Mouse (Mus musculus) embryonic facial prominence, embryonic 13.5 days (tissue): ENCODE results near the gene Med16. TPM values are rescaled to one million over a fixed set of nuclear protein-coding genes. Genes with fewer than 3 reads are reported as not detected.

Source experiments
- ATAC-seq: fragments of 200-750 bp; cut with Nextera tagmentation; 2 replicates; pipeline ENCODE4 v1.8.0; 2017; ENCODE audit warnings: low read depth; ENCODE audit not compliant: insufficient number of reproducible peaks, insufficient read depth, low FRiP score, low TSS enrichment
- H3K27ac ChIP-seq: fragments of 300-500 bp; sonication (generic); 2 replicates; pipeline ENCODE4 v1.5.1; 2015; ENCODE audit warnings: moderate library complexity, mild to moderate bottlenecking, inconsistent platforms
- H3K27me3 ChIP-seq: fragments of 300-500 bp; sonication (generic); 2 replicates; pipeline ENCODE4 v1.6.1; 2015; ENCODE audit warnings: mild to moderate bottlenecking, inconsistent platforms
- H3K36me3 ChIP-seq: fragments of 300-500 bp; sonication (generic); 2 replicates; pipeline ENCODE4 v1.6.1; 2015; ENCODE audit warnings: mild to moderate bottlenecking, inconsistent platforms
- H3K4me1 ChIP-seq: fragments of 300-500 bp; sonication (generic); 2 replicates; pipeline ENCODE4 v1.6.1; 2015; ENCODE audit warnings: inconsistent platforms
- H3K4me2 ChIP-seq: fragments of 300-500 bp; sonication (generic); 2 replicates; pipeline ENCODE4 v1.6.1; 2015; ENCODE audit warnings: moderate library complexity, mild to moderate bottlenecking, inconsistent platforms
- H3K4me3 ChIP-seq: fragments of 300-500 bp; sonication (generic); 2 replicates; pipeline ENCODE4 v1.5.1; 2015; ENCODE audit warnings: mild to moderate bottlenecking, inconsistent platforms
- H3K9ac ChIP-seq: fragments of 300-500 bp; sonication (generic); 2 replicates; pipeline ENCODE4 v1.6.1; 2015; ENCODE audit warnings: mild to moderate bottlenecking, inconsistent platforms
- H3K9me3 ChIP-seq: fragments of 300-500 bp; sonication (generic); 2 replicates; pipeline ENCODE4 v1.6.1; 2016; ENCODE audit warnings: inconsistent platforms
- WGBS: fragments of 180-500 bp; shearing (Covaris S2); methylation state at CpG from one replicate; pipeline ENCODE4 v1.1.7; 2015; ENCODE audit warnings: mixed read lengths; 5-methylcytosine and 5-hydroxymethylcytosine counted together
- polyA plus RNA-seq: library from polyadenylated mRNA; unstranded; fragments of >200 nt; fragmentation: Nextera tagmentation; extraction: Ambion mirVana; gene quantifications from 2 replicates; pipeline ENCODE4 v1.2.1, GENCODE M21; 2015

Gene Med16
- polyA plus RNA-seq, 1 experiment from 2014 or later: 49.3 TPM

GRCm38 (mm10) chr10:79931797-79932196 is 23.1 kb upstream of the Med16 start:
- H3K36me3 ChIP-seq: peaks cover 46% of the 10 kb centered on the region
- H3K27me3 ChIP-seq: no peaks in the 10 kb centered on the region
- no peak overlapping the region for H3K27ac ChIP-seq
- ATAC-seq: no peak
- H3K9me3 ChIP-seq: no peaks in the 10 kb centered on the region
- peak overlapping the region; percentile 58; the same call in 1 of the 2 replicates for H3K9ac ChIP-seq
- WGBS: 82% methylated on average over 9 of the region's 9 CpGs
- H3K4me1 ChIP-seq: peaks cover 63% of the 10 kb centered on the region
- no peak overlapping the region for H3K4me2 ChIP-seq
- H3K4me3 ChIP-seq: no peak overlapping the region

- H3K27me3 ChIP-seq: no peaks in the 10 kb centered on the region
- no peak overlapping the region for H3K4me3 ChIP-seq
- H3K27ac ChIP-seq: no peak overlapping the region
- WGBS: 86% methylated on average over 16 of the region's 16 CpGs
- peak overlapping the region; percentile 16; the same call in 1 of the 2 replicates for H3K9ac ChIP-seq
- no peak overlapping the region for H3K4me2 ChIP-seq
- no peak for ATAC-seq
- peaks cover 46% of the 10 kb centered on the region for H3K36me3 ChIP-seq
- no peaks in the 10 kb centered on the region for H3K9me3 ChIP-seq
- H3K4me1 ChIP-seq: peaks cover 62% of the 10 kb centered on the region
Measured at GRCm38 (mm10) chr10:79930826-79931186, 22.1 kb upstream of the Med16 start.

GRCm38 (mm10) chr10:79929967-79930825 is 21.5 kb upstream of the Med16 start:
- no peaks in the 10 kb centered on the region for H3K27me3 ChIP-seq
- H3K4me1 ChIP-seq: peaks cover 61% of the 10 kb centered on the region
- peak overlapping the region; percentile 96 for H3K9ac ChIP-seq
- 89% methylated on average over 18 of the region's 18 CpGs for WGBS
- H3K4me3 ChIP-seq: peak overlapping the region; percentile 95; the same call in 1 of the 2 replicates
- H3K4me2 ChIP-seq: peak overlapping the region; percentile 89; the same call in 1 of the 2 replicates
- H3K27ac ChIP-seq: no peak overlapping the region; the same call in 1 of the 2 replicates
- no peak for ATAC-seq
- peaks cover 43% of the 10 kb centered on the region for H3K36me3 ChIP-seq
- H3K9me3 ChIP-seq: no peaks in the 10 kb centered on the region

GRCm38 (mm10) chr10:79928907-79929701 is 20.4 kb upstream of the Med16 start:
- peak overlapping the region; percentile 95 for H3K4me3 ChIP-seq
- peaks cover 35% of the 10 kb centered on the region for H3K36me3 ChIP-seq
- H3K27me3 ChIP-seq: peaks cover 3% of the 10 kb centered on the region
- H3K9me3 ChIP-seq: no peaks in the 10 kb centered on the region
- H3K4me2 ChIP-seq: peak overlapping the region; percentile 89
- peaks cover 59% of the 10 kb centered on the region for H3K4me1 ChIP-seq
- WGBS: 15% methylated on average over 9 of the region's 9 CpGs
- H3K27ac ChIP-seq: peak overlapping the region; percentile 16; the same call in 1 of the 2 replicates
- ATAC-seq: no peak
- H3K9ac ChIP-seq: peak overlapping the region; percentile 96

- H3K36me3 ChIP-seq: peaks cover 27% of the 10 kb centered on the region
- peak overlapping the region; percentile 96 for H3K9ac ChIP-seq
- peak overlapping the region; percentile 89 for H3K4me2 ChIP-seq
- peak overlapping the region; percentile 98 for H3K27ac ChIP-seq
- peaks cover 13% of the 10 kb centered on the region for H3K27me3 ChIP-seq
- H3K4me1 ChIP-seq: peaks cover 50% of the 10 kb centered on the region
- no peak for ATAC-seq
- H3K4me3 ChIP-seq: peak overlapping the region; percentile 95
- no peaks in the 10 kb centered on the region for H3K9me3 ChIP-seq
- 0% methylated on average over 24 of the region's 29 CpGs for WGBS
Measured at GRCm38 (mm10) chr10:79928030-79928694, 19.4 kb upstream of the Med16 start.

- WGBS: under 1% methylated on average over 53 of the region's 54 CpGs
- H3K4me1 ChIP-seq: peaks cover 43% of the 10 kb centered on the region
- peaks cover 20% of the 10 kb centered on the region for H3K36me3 ChIP-seq
- peaks cover 20% of the 10 kb centered on the region for H3K27me3 ChIP-seq
- H3K9me3 ChIP-seq: no peaks in the 10 kb centered on the region
- H3K27ac ChIP-seq: peak overlapping the region; percentile 98
- 0 out of 2 replicates have a peak, but pooled peaks have one; percentile 8 for ATAC-seq
- H3K4me3 ChIP-seq: peak overlapping the region; percentile 95
- peak overlapping the region; percentile 96 for H3K9ac ChIP-seq
- H3K4me2 ChIP-seq: peak overlapping the region; percentile 89
Measured at GRCm38 (mm10) chr10:79927324-79928029, 18.8 kb upstream of the Med16 start.

GRCm38 (mm10) chr10:79926491-79927323 is 18.0 kb upstream of the Med16 start, which contains the start of gene Arid3a:
Gene Arid3a (plus strand): TSS chr10:79927043.
- Histone ChIP-seq H3K4me2 (peak within 1 kb of the TSS; percentile 89), H3K27me3 (peaks cover 27% of the 10 kb centered on the region), H3K4me1 (peaks cover 37% of the 10 kb centered on the region), H3K9me3 (no peaks in the 10 kb centered on the region), H3K4me3 (peak within 1 kb of the TSS; percentile 95), H3K27ac (peak within 1 kb of the TSS; percentile 98), H3K36me3 (peaks cover 12% of the 10 kb centered on the region), H3K9ac (peak within 1 kb of the TSS; percentile 96)
- WGBS: 0% methylated on average over 63 of the region's 63 CpGs
- peak; percentile 70 for ATAC-seq

- Histone ChIP-seq H3K36me3 (peaks cover 4% of the 10 kb centered on the region), H3K27ac (peak overlapping the region; percentile 98), H3K27me3 (peaks cover 35% of the 10 kb centered on the region), H3K4me1 (peaks cover 42% of the 10 kb centered on the region), H3K9ac (peak overlapping the region; percentile 96), H3K4me2 (peak overlapping the region; percentile 89), H3K9me3 (no peaks in the 10 kb centered on the region), H3K4me3 (peak overlapping the region; percentile 95)
- no peak for ATAC-seq
- WGBS: 8% methylated on average over 15 of the region's 15 CpGs
Measured at GRCm38 (mm10) chr10:79925785-79926490, 17.2 kb upstream of the Med16 start.

- H3K4me2 ChIP-seq: peak overlapping the region; percentile 89
- WGBS: 11% methylated on average over 29 of the region's 29 CpGs
- peak overlapping the region; percentile 95 for H3K4me3 ChIP-seq
- H3K36me3 ChIP-seq: no peaks in the 10 kb centered on the region
- ATAC-seq: no peak
- no peak overlapping the region for H3K9ac ChIP-seq
- H3K27ac ChIP-seq: peak overlapping the region; percentile 98
- peaks cover 42% of the 10 kb centered on the region for H3K27me3 ChIP-seq
- H3K4me1 ChIP-seq: peaks cover 47% of the 10 kb centered on the region
- H3K9me3 ChIP-seq: no peaks in the 10 kb centered on the region
Measured at GRCm38 (mm10) chr10:79924998-79925784, 16.5 kb upstream of the Med16 start.
